Mouse (Mus musculus) colon, adult 2 months (tissue): ENCODE data around the gene Mmp25. TPM values are rescaled to one million over a fixed set of nuclear protein-coding genes. Genes with fewer than 3 reads are reported as not detected.

Experiments
- polyA plus RNA-seq: library from polyadenylated mRNA; depleted of rRNA; stranded (reverse); fragments of >200 nt; gene quantifications from 2 replicates; pipeline ENCODE4 v1.2.3, GENCODE M21; 2012; rRNA removed

Gene Mmp25
- polyA plus RNA-seq: 0.32 and 0.51 TPM in 2 replicates

DNA sequence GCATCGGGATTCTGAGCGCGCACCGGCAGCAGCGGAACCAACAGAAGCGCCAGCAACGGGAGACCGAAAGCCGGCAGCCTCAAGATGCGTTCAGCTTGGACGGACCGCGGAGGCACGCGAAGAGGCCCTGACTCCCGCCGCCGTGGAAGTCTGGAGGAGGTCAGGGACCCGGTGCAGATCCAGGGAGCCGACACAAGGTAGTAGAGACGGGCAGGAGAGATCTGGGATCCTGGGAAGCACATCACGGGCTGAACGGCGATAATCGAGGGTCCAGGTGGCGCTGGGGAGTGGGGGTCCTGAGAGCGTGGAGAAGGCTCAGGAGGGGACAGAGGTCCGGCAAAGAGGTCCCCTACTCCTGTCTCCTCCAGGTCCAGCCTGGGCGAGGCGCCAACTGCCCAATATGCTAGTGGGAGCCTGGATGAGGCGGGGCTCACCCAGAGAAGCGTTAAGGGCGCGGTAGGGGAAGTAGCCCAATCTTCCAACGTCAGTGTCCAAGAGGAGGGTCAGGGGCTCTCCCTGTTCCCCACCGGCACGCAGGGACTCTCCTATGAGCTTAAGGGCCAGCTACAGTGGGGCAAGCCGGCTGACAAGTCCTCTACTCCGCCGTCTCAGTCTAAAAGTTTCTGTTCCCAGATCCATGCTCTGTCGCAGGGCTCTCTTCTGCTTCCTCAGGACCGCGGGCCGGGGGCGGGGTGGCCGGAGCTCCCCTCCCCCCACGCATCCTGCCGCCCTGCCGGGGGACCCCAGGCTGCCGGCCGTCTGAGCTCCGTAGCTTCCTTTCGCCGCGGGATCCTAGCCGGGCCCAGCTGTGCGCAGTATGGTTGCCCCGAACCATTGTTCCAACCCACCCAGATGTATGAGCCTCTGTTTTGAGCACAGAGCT, at the start of gene Mmp25:
Gene Mmp25, minus strand, starts transcription at position 665 of the 883 bp plus-strand sequence.

GRCm38 (mm10) chr17:23683856-23684672, 39.0 kb upstream of the Mmp25 start, which contains the start of gene Cldn9:
Gene Cldn9 (minus strand): TSS chr17:23684026.

GRCm38 (mm10) chr17:23679127-23679835, 34.2 kb upstream of the Mmp25 start, which contains the start of gene Cldn6:
Gene Cldn6 (plus strand): TSS chr17:23679249.

DNA sequence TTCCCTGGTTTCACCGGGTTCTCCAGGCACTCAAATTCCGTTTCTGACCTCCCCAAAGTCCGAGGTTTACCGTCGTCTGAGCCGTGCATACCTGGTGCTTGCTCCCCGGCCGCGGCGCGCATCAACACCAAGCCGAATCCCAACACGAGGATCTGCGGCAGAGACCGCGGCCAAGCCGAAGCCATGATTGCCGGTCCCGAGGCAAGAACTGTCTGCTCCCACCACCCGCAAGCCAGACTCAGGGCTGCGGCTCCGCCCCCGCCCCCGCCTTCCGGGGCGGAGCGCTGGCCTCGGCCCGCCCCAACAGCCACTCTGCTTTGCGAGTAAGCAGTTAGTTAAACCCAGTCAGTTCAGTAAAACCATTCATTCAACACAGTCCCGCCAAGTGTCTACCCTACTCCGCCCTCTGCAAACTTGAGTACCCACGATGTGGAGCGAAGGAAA, 32.2 kb upstream of the Mmp25 start, which contains the start of gene Tnfrsf12a:
Gene Tnfrsf12a, minus strand, starts transcription at position 233 of the 444 bp plus-strand sequence.

GRCm38 (mm10) chr17:23673424-23674073, 28.5 kb upstream of the Mmp25 start, which contains the start of the genes Hcfc1r1 and Thoc6:
Gene Hcfc1r1 (plus strand): TSS chr17:23673596.
Gene Thoc6 (minus strand): TSS chr17:23673882.

GRCm38 (mm10) chr17:23660117-23660875, 15.2 kb upstream of the Mmp25 start, which contains the start of gene Bicdl2:
Gene Bicdl2 (plus strand): TSS chr17:23660506.

DNA sequence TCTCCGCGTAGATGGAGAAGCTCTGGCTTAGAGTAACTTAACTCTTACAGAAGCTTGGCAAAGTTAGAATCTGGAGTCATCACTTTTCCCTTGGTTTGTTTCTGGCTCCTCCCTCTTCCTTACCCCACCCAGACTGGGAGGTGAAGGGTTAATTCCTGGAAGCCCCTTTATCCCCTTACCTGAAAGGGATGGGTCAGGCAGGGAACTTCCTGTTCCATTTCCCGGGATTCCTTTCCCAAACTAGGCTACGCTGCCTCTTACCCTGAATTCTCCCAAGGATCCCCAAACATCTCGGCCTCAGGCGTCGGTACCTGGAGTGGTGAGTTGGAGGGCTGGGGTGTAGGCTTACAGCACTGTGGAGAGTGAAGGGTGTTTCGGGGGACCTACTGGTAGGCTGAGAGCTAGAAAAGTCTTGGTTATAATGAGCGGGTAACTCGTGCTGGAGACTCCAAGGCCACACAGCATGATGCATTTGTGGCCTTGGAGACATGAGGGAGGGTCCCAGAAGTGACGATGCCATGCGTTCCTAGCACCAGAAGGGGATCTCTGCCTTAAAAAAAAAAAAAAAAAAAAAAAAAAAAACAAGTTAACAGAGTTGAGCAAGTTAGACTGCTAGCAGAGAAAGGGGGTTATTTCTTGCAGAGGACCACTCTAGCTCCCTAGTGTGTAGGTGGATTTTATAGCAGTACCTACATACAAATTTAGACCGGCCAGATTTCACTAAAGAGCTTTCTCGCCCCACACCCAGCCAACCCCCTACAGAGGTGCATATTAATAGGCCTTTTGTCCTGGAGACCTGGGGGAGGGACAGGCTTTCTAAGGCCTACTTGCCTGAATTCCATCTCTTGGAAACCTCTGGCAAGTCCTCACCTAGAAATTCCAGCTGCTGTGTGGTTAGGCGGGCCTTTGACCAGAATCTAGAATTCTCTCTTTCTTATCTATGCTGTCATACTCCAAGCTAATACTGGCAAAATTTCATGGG, 44.1 kb downstream of the Mmp25 start, which contains the start of gene Zscan10:
Gene Zscan10, plus strand, starts transcription at position 216 of the 982 bp plus-strand sequence.

GRCm38 (mm10) chr17:23598582-23599552, 46.2 kb downstream of the Mmp25 start, which contains the start of gene Zfp13:
Gene Zfp13 (minus strand): TSS chr17:23599487.

Other genes with a start within 250 kb of the Mmp25 start
- gene Vmn2r117, start 165.6 kb downstream of the Mmp25 start, polyA plus RNA-seq: not detected in 2 replicates
- gene Zfp213, start 81.0 kb downstream of the Mmp25 start, polyA plus RNA-seq: 15.2 and 15.6 TPM in 2 replicates
- gene Zfp13, start 45.8 kb downstream of the Mmp25 start, polyA plus RNA-seq: 11.5 and 11.8 TPM in 2 replicates
- not detected in 2 replicates for gene Zscan10, start 44.4 kb downstream of the Mmp25 start, polyA plus RNA-seq
- gene Bicdl2, start 15.2 kb upstream of the Mmp25 start, polyA plus RNA-seq: 18.5 and 18.9 TPM in 2 replicates
- gene Hcfc1r1, start 28.3 kb upstream of the Mmp25 start, polyA plus RNA-seq: 362 and 417 TPM in 2 replicates
- gene Thoc6, start 28.6 kb upstream of the Mmp25 start, polyA plus RNA-seq: 20.1 and 25.6 TPM in 2 replicates
- gene Tnfrsf12a, start 32.2 kb upstream of the Mmp25 start, polyA plus RNA-seq: 32.1 and 32.9 TPM in 2 replicates
- gene Cldn6, start 34.0 kb upstream of the Mmp25 start, polyA plus RNA-seq: 0.53 TPM in 1 of 2 replicates, not detected in the other
- 0.37 and 0.46 TPM in 2 replicates for gene Cldn9, start 38.7 kb upstream of the Mmp25 start, polyA plus RNA-seq
- gene 1520401A03Rik, start 77.5 kb upstream of the Mmp25 start, polyA plus RNA-seq: 0.09 TPM in 1 of 2 replicates, not detected in the other
- gene Pkmyt1, start 81.1 kb upstream of the Mmp25 start, polyA plus RNA-seq: 61.5 and 71.9 TPM in 2 replicates
- gene Paqr4, start 95.6 kb upstream of the Mmp25 start, polyA plus RNA-seq: 392 and 448 TPM in 2 replicates
- gene Kremen2, start 100.6 kb upstream of the Mmp25 start, polyA plus RNA-seq: 14.8 and 15.8 TPM in 2 replicates
- gene Flywch1, start 126.3 kb upstream of the Mmp25 start, polyA plus RNA-seq: 30.4 and 32.2 TPM in 2 replicates
- gene Flywch2, start 140.8 kb upstream of the Mmp25 start, polyA plus RNA-seq: 15.4 and 24.0 TPM in 2 replicates
- gene Srrm2, start 145.3 kb upstream of the Mmp25 start, polyA plus RNA-seq: 521 and 552 TPM in 2 replicates
- 551 and 740 TPM in 2 replicates for gene Elob, start 183.9 kb upstream of the Mmp25 start, polyA plus RNA-seq
- 0.24 and 0.87 TPM in 2 replicates for gene Prss33, start 190.8 kb upstream of the Mmp25 start, polyA plus RNA-seq
- 1,354 and 1,658 TPM in 2 replicates for gene Prss32, start 198.6 kb upstream of the Mmp25 start, polyA plus RNA-seq
- 1.9 and 6.1 TPM in 2 replicates for gene Prss41, start 198.9 kb upstream of the Mmp25 start, polyA plus RNA-seq
- not detected in 2 replicates for gene Prss21, start 222.8 kb upstream of the Mmp25 start, polyA plus RNA-seq
- gene Dcpp1, start 235.6 kb upstream of the Mmp25 start, polyA plus RNA-seq: not detected in 2 replicates
- not detected in 2 replicates for gene Dcpp2, start 235.6 kb upstream of the Mmp25 start, polyA plus RNA-seq